Mouse (Mus musculus) adrenal gland (tissue): ENCODE data around the gene Fto.

Experiments
- intact Hi-C: fragments of 180-260 bp; cut with DNase I; formaldehyde crosslinking; loops from one replicate; pipeline ENCODE4 v1.15.1; 2025

Gene Fto

GRCm38 (mm10) chr8:91323511-91323910, 10.2 kb downstream of the Fto start:
- intact Hi-C loops: no loop called here

DNA sequence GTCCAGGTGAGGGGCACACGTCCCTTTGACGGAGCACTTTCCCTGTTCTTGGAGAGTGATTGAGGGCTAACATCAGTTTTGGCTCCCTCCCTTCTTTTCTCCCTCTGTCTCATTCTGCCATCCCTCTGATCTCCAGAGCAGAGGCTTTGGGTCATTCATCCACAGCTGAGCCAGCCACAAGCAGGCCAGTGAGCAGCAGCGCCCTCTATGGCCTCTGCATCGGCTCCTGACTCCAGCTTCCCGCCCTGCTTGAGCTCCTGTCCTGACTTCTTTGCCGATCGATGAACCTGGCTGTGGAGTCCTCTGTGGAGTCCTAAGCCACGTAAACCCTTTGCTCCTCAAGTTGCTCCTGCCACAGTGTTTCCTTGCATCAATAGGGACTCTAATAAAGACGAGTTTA, 10.9 kb downstream of the Fto start:
- intact Hi-C loops: no loop called here

- intact Hi-C loops: no loop called here
Observed at GRCm38 (mm10) chr8:91324916-91325315, 11.6 kb downstream of the Fto start.

DNA sequence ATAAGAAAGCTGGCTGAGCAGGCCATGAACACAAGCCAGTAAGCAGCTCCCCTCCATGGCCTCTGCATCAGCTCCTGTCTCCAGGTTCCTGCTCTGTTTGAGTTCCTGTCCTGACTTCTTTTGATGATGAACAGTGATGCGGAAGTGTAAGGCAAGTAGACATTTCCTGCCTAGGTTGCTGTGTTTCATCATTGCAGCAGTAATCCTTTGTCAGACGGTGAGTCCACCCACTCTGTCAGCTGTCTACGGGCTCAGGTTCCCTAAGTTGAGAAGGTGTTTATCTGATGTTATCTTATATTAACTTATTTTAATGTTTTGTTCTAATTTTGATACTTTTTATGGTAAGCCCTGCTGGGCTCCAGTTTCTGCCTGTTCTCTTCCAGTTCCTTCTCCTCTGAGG, 12.7 kb downstream of the Fto start:
- intact Hi-C loops: no loop called here

- intact Hi-C loops: no loop called here
Observed at GRCm38 (mm10) chr8:91326946-91327345, 13.6 kb downstream of the Fto start.

DNA sequence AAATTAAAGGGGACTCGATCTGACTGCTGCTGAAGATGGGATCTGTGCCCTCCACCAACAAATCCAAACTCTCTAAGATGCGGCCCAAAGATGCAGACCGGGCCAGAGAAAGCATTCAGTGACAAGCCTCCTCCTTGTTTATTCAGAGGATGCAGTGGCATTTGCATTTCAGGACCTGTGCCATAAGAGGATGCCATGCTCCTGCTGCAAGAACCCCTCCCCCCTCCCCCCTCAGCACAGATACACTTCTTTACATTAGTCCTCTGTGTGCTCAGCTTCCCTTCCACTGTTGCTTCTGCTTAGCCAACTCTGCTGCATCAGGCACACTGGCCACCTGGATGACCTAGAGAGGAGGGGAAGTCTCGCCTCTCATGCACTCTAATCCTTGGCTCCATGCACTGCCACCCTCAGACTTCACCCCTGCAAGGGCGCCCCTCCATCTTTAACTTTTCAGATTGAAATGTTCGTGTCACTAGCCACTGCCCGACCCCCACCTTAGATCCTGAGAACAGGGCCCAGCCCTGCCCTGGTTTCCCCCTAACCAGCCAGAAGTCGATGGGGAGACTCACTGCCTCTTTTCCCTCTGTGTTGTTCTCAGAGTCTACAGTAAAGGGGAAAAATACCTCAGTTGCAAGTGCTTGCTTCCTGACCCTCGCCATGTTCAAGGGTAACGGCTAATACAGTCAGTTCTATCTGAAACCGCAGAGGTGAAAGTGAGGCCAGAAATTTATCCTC, 14.3 kb downstream of the Fto start:
- intact Hi-C loops: no loop called here

DNA sequence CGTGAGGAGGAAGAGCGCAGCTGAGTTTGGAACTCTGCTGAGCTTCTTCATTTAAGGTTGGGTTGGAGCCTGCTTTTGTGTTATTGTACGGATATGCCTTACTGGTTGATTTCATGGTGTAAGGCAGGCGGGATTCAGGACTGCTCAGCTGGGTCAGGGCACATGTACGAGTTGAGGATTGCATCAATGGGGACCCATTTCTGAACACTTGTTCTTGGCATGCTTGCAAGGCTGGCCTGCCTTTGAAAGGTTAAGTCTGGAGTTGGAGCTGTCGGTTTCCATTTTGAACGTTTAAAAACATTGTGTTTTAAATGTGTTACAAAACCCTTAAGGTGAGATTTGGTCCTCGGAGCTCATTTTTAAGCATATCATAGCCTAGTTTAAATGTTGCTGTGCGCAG, 15.7 kb downstream of the Fto start:
- intact Hi-C loops: no loop called here

GRCm38 (mm10) chr8:91329461-91329850, 16.1 kb downstream of the Fto start:
- intact Hi-C loops: no loop called here

GRCm38 (mm10) chr8:91338389-91339154, 25.2 kb downstream of the Fto start:
- intact Hi-C loops: no loop called here

DNA sequence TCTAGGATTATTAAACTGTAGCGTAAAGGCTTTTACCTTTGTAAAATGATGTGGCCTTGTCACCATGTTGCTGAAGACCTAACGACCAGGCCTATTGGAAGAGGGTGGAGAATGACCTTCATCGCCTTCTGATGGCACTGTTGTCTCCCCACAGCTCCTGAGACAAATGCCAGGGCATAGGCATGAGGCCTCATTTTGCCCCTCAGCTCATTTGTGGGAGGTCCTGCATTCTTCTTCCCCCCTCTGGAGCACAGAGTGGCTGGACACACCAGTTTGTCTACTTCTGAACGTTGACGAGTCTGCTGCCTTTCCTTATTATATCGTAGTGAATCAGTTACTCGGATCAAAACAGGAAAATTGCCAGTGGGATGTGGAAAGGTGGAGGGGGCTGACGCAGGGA, 26.3 kb downstream of the Fto start:
- intact Hi-C loops: no loop called here

DNA sequence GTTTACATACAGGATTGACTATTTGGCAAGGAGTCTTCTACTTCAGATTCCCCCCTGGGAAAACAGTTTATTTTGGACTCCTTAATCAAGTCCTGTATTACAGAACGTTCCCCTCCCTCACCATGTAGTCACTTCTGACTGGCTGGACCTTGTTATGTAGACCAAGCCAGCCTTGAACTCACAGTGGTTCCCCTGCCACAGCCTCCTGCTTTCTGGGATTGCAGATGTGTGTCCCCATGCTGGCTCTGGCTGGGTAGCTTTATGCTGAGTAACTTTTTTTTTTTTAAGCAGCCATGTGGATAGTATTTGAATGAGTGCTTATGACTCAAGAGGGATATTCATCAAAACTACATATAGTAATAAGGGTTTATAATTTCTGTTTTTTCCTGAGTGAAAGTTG, 27.4 kb downstream of the Fto start:
- intact Hi-C loops: no loop called here

GRCm38 (mm10) chr8:91342196-91342595, 28.9 kb downstream of the Fto start:
- intact Hi-C loops: no loop called here

GRCm38 (mm10) chr8:91342798-91343197, 29.5 kb downstream of the Fto start:
- intact Hi-C loops: no loop called here

GRCm38 (mm10) chr8:91344659-91345058, 31.3 kb downstream of the Fto start:
- intact Hi-C loops: no loop called here

GRCm38 (mm10) chr8:91347146-91347545, 33.8 kb downstream of the Fto start:
- intact Hi-C loops: no loop called here

- intact Hi-C loops: no loop called here
Observed at GRCm38 (mm10) chr8:91347595-91347994, 34.3 kb downstream of the Fto start.

DNA sequence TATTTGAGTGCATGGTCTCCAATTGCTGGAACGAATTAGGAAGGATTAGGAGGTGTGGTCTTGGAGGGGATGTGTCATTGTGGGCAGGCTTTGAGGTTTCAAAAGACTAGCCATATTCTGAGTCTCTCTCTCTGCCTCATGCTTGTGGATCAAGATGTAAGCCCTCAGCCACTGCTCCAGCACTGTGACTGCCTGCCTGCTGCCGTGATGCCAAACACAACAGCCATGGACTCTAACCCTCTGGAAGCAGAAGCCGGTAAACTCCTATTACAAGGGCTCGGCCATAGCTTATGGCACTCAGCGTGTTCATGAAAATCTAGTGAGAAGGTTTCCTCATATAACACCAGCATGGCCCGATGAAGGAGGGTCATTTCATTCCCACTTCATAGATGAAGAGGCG, 36.5 kb downstream of the Fto start:
- intact Hi-C loops: no loop called here

DNA sequence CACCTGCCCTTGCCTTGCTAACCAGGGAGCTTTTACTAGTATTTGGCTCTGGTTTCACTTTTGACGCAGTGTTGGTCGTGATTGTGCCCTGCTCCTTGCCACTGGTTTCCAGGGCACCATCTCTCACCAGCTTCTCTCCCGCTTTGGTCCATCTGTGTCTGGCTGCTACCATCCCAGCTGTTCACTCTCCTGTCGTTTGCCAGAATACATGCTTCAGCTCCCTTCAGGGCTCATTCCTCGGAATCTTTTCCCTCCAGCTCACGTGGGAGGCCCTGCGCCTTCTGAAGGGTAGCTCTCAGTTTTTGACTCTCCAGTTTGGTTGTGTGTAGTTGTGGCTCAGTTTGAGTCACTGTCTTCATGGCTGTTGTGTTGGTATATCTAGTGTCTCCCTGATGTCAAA, 37.3 kb downstream of the Fto start:
- intact Hi-C loops: no loop called here

DNA sequence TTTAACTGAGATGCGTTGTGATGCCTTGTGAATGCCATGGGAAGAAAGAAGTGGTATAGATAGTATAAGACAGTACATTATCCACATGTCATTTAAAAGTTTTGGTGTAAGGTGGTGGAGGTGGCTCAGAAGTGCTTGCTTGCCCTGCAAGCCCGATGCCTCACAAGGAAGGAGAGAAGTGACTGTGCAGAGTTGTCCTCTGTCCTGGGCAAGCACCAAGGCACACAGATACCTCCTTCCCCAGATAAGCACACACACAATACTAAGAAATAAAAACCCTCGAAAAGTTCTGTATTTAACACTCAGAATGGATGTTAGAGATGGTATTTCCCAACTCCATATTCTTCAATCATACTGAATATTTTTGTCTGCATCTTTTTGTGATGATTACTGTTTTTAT, 39.3 kb downstream of the Fto start:
- intact Hi-C loops: no loop called here

DNA sequence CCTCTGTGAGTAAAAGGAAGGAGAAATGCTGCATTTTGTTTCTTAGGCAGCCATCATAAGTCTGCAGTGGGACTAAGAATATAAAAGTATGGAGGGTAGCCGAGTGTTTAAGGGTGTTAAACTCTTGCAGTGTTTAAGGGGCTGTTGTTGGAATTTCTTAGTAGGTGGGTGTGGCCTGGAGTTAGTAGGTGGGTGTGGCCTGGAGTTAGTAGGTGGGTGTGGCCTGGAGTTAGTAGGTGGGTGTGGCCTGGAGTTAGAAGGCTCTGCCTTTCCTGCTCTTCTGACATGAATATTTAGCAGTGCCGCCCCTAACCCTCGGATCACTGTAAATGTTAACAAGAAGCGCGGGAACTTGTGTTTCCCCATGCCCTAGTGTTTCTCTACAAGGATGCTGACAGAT, 39.7 kb downstream of the Fto start:
- intact Hi-C loops: no loop called here

DNA sequence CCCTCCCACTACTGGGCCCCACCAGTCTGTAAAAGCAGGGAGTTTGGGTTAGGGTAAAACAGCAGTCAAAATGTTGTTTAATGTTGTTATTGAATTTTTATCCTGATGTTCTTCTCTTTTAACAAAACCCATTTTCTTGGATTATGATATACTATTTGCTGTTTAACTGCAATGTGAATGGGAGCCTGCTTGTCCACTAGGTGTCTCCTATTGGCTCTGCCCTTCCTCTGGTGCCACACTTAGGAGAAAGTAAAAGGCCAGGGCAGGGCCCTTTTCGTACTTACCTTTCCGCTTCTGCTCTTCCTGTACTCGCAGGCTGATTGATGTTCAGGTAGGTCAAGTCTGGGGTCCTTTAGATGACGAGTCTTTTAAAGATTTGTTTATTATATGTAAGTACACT, 40.6 kb downstream of the Fto start:
- intact Hi-C loops: no loop called here

- intact Hi-C loops: no loop called here
Observed at GRCm38 (mm10) chr8:91355301-91355905, 42.1 kb downstream of the Fto start.
